Mouse (Mus musculus) kidney, adult 2 months (tissue): ENCODE measurements at regions not wholly inside any gene's neighbourhood (a gene's known extent, or its start where the extent isn't known, plus 50 kb on each side); places are given as distances from the start of the nearest gene placed in this dataset.

Experiments
- DNase-seq: peaks from one replicate; pipeline ENCODE4 v3.0.0; 2021
- H3K27ac ChIP-seq: fragments of 200-500 bp; 2 replicates; pipeline ENCODE4 v1.5.1; 2012; ENCODE audit warnings: low read depth, low read length, control low read depth, inconsistent platforms; ENCODE audit not compliant: insufficient read depth
- H3K27me3 ChIP-seq: fragments of 200-500 bp; replicated peaks from 2 replicates; pipeline ENCODE4 v1.6.1; 2012; ENCODE audit warnings: mild to moderate bottlenecking, moderate library complexity, low read length, inconsistent platforms; ENCODE audit not compliant: control insufficient read depth, insufficient read depth
- H3K36me3 ChIP-seq: fragments of 200-500 bp; 2 replicates; pipeline ENCODE4 v1.6.1; 2012; ENCODE audit warnings: mild to moderate bottlenecking, moderate library complexity, low read length, inconsistent platforms; ENCODE audit not compliant: control insufficient read depth, insufficient read depth
- H3K4me1 ChIP-seq: fragments of 200-500 bp; 2 replicates; pipeline ENCODE4 v1.6.1; 2011; ENCODE audit warnings: low read length; ENCODE audit not compliant: control insufficient read depth, insufficient read depth
- H3K4me3 ChIP-seq: fragments of 200-500 bp; 2 replicates; pipeline ENCODE4 v1.5.1; 2011; ENCODE audit warnings: mild to moderate bottlenecking, low read depth, low read length, control low read depth; ENCODE audit not compliant: insufficient read depth
- CTCF ChIP-seq: fragments of 200-500 bp; conservative IDR thresholded peaks from 2 replicates; pipeline ENCODE4 v1.5.1; 2011; ENCODE audit warnings: low read depth, mild to moderate bottlenecking, control low read depth, low read length, moderate library complexity, mixed read lengths; ENCODE audit not compliant: insufficient read depth, insufficient read length
- POLR2A ChIP-seq: fragments of 200-500 bp; IDR thresholded peaks from one replicate; pipeline ENCODE4 v1.6.1; 2011; ENCODE audit warnings: low read depth, low read length, control low read depth
- WGBS: fragments of 180-500 bp; shearing (Covaris S2); methylation state at CpG from one replicate; pipeline ENCODE4 v1.1.7; 2018; 5-methylcytosine and 5-hydroxymethylcytosine counted together

DNA sequence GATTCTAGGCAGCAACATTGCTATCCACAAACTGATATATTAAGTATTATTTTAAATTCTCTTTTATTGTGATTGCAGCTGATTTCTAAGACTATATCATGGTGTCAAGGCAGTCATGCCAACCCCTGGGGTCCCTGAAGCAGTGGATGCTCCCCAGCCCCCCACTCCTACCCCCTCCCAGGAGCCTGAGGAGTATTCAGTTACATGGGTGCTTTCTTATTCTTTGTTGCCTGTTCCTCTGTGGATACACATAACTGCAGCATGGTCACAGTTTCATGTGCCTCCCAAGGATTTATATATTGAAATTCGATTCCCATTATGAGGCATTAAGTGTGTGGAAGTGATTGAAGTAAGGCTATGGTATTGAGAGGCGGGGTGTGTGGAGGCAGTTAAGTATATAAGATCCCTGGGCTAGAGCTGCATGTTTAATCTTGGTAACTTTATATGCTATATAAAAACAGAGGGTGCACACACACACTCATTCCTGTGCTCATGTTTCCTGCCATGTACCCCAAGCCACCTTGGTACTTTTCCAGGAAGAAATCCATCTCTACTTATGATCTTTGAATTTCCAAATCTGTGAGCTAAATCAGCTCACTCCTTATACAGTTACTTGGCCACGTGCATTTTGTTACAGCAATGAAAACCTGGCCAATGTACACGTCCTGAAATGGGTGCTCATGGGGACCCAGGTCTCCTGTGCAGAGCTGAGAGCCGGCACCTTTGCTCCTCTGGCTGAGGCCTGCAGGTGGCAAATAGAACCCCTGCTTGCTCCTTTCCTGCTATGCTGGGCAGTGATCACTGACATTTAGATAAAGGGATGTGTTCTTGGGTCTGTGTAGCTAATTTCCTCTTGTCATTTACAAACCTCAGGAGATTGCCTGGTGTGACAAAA lies 259.0 kb downstream of the Nek10 start:
- Histone ChIP-seq H3K27ac (no peak overlapping the region), H3K4me3 (no peak overlapping the region), H3K4me1 (no peaks in the 10 kb centered on the region), H3K27me3 (no peaks in the 10 kb centered on the region), H3K36me3 (no peaks in the 10 kb centered on the region)
- DNase-seq = no peak
- WGBS = 50% methylated on average over 5 of the region's 5 CpGs
- TF ChIP-seq POLR2A (no peak), CTCF (no peak)

DNA sequence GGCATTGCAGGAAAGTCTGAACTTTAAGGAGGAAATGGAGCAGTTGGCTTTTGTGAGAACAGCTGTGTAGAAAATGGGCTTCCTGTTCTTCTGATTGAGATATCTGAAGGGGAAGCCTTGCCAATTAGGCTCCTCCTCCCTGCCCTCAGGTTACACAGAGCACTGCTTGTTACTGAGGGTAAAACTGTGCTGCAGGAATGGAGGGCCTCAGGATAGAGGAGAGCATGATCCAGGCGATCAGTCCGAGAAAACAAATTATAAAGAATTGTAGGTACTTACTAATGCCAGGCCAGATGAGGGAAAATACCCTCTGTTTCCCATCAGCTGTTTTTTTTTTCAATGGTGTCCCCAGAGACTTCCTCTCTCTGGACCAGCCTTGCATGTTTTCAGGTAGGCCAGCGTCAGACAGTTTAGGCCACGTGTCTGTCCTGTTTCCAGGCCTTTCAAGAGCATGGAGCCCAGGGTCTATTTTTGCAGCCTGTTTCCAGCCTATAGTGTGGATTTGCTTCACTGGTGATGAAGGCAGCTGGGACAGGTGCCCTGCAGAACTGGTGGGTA lies 259.7 kb downstream of the Nek10 start:
- 44% methylated on average over 4 of the region's 4 CpGs for WGBS
- no peak overlapping the region for H3K27ac ChIP-seq
- TF ChIP-seq CTCF (no peak), POLR2A (no peak)

DNA sequence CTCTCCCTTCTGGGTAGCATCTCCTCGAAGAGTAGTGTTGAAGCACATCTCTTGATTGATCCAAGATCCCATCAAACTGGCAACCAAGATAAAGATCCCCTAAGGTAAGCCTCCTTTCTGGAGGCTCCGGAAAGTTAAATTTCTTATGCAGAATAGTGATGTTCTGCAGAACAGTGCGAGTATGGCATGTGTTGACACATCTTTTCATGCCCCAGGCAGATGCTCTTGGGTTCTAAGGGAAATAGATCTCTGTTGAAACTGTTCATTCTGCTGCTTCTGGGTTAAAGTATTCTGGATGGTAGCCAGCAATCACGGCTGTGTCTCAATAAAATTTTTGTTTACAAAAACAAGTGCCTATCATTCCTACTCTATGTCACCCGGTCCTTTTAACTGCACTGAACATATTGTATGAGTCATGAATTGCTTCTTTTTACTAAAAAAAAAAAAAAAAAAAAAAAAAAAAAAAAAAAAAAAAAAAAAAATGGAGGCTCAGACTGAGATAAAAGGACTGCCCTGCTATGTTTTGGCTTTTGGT lies 261.8 kb downstream of the Nek10 start:
- H3K27ac ChIP-seq = no peak overlapping the region
- no peaks in the 10 kb centered on the region for H3K27me3 ChIP-seq
- no peak for TF ChIP-seq CTCF
- no peak for TF ChIP-seq POLR2A
- no peaks in the 10 kb centered on the region for H3K4me1 ChIP-seq
- WGBS = 72% methylated on average over 5 of the region's 5 CpGs
- no peak for DNase-seq
- H3K36me3 ChIP-seq = no peaks in the 10 kb centered on the region
- no peak overlapping the region for H3K4me3 ChIP-seq

More for the DNA sequence above, 259.7 kb downstream of the Nek10 start:
- Histone ChIP-seq H3K36me3 (no peaks in the 10 kb centered on the region), H3K4me1 (no peaks in the 10 kb centered on the region), H3K4me3 (no peak overlapping the region), H3K27me3 (no peaks in the 10 kb centered on the region)
- DNase-seq = peak; percentile 9

DNA sequence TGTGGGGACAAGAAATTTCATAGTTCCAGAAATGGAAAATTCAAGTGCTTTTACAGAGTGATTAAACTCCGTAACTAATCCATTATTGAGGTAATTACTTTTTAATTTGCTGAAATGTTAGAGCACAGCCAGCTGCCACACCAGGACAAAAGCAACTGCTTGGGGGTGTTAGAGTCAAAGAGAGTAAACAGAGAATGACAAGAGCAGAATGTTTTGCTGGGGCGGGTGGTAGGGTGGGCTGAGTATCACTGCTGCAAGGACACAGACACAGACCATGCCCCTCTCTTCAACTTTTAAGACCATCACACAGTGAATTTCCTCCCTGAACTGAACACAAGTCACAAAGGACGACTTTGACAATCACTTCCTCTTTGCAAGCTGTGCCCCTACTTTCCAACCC lies 272.7 kb downstream of the Nek10 start:
- Histone ChIP-seq H3K4me3 (no peak overlapping the region), H3K4me1 (no peaks in the 10 kb centered on the region), H3K36me3 (no peaks in the 10 kb centered on the region), H3K27ac (no peak overlapping the region), H3K27me3 (no peaks in the 10 kb centered on the region)
- peak; percentile 8 for DNase-seq
- 39% methylated on average over 3 of the region's 3 CpGs for WGBS
- TF ChIP-seq POLR2A (no peak), CTCF (no peak)

DNA sequence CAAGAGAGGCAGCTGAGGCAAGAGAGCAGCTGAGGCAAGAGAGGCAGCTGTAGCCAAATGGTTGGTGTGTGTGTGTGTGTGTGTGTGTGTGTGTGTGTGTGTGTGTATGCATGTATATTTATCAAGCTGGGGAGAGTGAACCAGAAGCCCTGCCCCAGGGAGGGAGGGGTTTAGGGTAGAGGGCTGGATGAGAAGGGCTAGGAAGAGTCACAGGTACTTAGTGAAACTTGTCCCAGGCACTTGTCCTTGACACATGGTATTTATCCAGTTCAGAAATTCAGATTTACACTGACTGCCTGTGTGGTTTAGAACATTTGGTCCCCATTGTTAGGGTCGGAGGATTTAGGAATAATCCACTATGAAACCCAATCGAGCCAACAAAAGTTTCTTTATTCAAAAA lies 279.7 kb downstream of the Nek10 start:
- TF ChIP-seq POLR2A (no peak), CTCF (no peak)
- Histone ChIP-seq H3K27me3 (no peaks in the 10 kb centered on the region), H3K27ac (no peak overlapping the region), H3K4me3 (no peak overlapping the region), H3K36me3 (no peaks in the 10 kb centered on the region), H3K4me1 (no peaks in the 10 kb centered on the region)
- no peak for DNase-seq
- 91% methylated on average over 2 of the region's 2 CpGs for WGBS

DNA sequence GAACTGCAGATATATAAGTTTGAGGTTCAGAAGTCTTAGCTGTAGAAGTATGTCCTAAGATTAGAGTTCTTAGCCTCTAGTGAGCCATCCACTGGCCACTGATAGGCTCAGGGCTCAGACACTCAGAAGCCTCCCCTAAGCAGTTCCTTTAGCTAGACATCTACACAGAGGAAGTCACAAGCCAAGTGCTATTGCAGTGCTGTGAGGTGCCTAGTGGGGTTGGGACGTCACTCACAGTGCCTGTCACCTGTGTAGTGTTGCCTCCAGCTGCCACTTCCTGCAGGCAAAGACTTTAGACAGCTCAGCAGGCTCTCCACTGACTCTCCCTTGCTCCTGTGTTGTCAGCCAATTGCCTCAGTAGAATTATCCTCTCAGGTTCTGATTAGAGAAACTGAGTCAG lies 280.6 kb downstream of the Nek10 start:
- TF ChIP-seq POLR2A (no peak), CTCF (no peak)
- Histone ChIP-seq H3K4me1 (no peaks in the 10 kb centered on the region), H3K36me3 (no peaks in the 10 kb centered on the region), H3K27me3 (no peaks in the 10 kb centered on the region), H3K27ac (no peak overlapping the region), H3K4me3 (no peak overlapping the region)
- DNase-seq = no peak
- 43% methylated on average over 1 of the region's 1 CpGs for WGBS

DNA sequence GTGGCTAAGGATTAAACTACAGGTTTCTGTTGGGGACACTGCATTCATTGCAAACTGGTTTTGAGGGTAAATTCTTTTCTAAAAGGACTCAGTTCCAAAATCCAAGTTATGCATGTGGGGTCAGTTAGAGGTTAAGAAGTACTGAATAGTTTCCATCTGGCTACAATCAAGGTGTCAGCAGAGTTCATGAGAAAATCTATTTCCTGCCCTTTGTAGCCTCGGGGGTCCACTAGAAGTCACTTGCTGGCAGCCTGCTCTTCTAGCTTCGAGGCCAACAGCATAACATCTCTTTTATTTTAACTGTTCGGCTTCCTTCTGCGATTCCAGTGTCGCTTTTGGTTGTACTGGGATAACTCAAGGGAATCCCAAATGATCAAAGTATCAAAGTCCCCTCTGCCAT lies 283.8 kb downstream of the Nek10 start:
- no peaks in the 10 kb centered on the region for H3K4me1 ChIP-seq
- H3K4me3 ChIP-seq = no peak overlapping the region

More for the DNA sequence above, 283.8 kb downstream of the Nek10 start:
- Histone ChIP-seq H3K27ac (no peak overlapping the region), H3K36me3 (no peaks in the 10 kb centered on the region), H3K27me3 (no peaks in the 10 kb centered on the region)
- TF ChIP-seq CTCF = no peak
- TF ChIP-seq POLR2A = no peak
- 59% methylated on average over 5 of the region's 5 CpGs for WGBS
- DNase-seq = peak; percentile 33
